Mouse (Mus musculus) mature B cell (primary cell): ENCODE measurements around the gene Bid.

Experiments used
- in situ Hi-C: fragments of 300-500 bp; cut with MboI; formaldehyde crosslinking; loops from 2 replicates; pipeline ENCODE4 v1.14.3; 2019

The Bid gene

GRCm38 (mm10) chr6:120916074-120916971 is at the start of gene Bid:
Gene Bid (minus strand): TSS chr6:120916853.
- in situ Hi-C loops, result no loop called here

- in situ Hi-C loops, result no loop called here
These were observed 49.2 kb upstream of the Bid start for GRCm38 (mm10) chr6:120965814-120966213.

GRCm38 (mm10) chr6:120964179-120964578 is 47.5 kb upstream of the Bid start:
- in situ Hi-C loops, result no loop called here

GRCm38 (mm10) chr6:120960338-120961030 is 43.8 kb upstream of the Bid start:
- in situ Hi-C loops, result no loop called here

- in situ Hi-C loops, result no loop called here
These were observed 40.7 kb upstream of the Bid start for GRCm38 (mm10) chr6:120957331-120957730.

DNA sequence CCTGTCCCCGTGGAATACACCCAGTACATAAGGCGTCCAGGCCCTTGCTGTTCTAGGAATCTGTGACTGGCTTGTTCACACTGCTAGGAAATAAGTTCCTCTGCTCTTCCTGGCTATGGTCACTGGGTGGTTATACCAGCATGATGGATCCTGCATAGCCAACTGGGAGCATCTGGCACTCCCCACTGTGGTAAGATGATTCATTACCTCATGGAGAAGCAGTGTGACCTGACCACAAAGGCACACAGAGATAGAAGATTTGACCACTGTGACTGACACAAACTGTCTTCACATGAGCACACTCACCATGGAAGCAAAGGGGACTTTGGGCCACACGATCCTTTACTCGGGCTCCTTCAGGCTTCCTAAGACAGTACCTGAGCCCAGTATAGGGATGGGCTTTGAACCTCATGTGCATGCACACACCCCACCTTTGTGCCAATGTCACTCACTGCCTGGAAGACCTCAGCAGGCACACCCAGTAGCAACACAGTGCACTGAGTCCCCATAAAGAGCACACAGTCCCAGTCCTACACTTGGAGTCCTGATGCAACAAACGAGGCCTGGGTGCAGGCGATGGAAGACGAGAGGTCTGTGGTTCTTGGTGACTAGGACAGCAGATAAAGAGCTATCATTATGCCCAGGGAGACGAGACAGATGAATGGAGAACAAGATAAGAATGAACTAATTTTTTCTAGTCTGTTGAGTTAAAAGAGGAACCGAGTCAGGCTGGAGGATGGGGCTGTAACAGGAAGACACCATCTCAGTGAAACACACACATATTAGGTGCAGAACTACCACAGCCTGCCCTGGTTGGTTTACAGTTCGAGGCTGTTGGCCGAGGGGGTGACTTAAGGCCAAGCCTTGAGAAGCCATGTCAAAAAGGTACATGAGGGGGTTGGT is 39.9 kb upstream of the Bid start:
- in situ Hi-C loops, result no loop called here

DNA sequence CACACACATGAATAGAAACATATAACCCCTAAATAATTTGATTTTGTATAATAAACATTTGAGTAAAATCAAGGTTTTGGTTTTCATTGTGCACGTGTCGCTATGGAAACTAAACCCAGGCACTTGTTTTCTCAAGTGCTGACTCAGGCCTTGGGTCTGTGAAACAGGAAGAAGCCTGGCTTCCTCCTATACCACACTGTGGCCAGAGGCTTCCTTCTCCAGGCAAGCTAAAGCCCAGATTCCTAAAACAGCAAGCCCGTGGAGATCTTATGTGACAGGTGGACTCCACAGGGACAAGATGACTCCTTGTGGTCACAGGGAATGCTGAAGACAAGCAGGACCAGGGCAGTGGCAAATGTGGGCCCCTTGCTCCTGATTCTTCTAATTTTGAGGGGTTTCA is 38.6 kb upstream of the Bid start:
- in situ Hi-C loops, result no loop called here

- in situ Hi-C loops, result no loop called here
These were observed 37.6 kb upstream of the Bid start for GRCm38 (mm10) chr6:120954241-120954640.

DNA sequence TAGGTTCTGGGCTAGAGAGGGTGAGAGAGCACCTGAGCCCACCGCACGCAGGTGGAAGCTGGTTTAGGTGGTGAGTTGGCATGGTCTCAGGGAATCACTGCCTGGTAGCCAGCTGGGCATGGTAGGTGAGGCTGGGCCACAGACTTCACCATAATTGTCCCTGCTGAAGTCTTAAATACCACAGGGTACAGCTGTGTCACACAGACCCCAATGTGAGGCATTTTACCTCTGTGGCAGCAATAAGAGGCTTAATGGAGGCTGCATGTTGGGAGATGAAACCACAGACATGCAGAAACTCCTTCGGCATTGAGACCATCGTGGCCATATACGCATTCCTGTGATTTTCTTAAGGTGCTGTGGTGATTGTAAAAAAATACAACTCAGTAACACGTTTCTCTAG is 35.8 kb upstream of the Bid start:
- in situ Hi-C loops, result no loop called here

DNA sequence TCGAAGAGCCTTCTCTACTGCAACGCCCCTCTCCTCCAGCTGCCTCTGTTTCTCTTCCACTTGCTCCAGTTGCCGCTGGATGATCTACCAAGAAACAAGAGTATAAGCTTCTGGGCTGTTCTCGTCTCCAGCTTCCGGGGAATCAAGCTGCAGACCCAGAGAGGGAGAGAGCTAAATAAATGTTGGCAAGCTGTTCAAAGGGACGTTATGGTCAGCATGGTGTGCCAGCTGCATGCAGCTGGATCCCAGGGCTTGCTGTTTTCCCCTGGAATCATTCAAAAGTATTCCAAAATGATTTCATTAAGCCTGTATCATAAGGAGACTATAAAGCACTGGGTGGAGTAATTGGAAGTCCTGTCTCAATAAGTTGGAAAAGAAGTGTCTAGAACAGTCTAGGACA is 34.7 kb upstream of the Bid start:
- in situ Hi-C loops, result no loop called here

DNA sequence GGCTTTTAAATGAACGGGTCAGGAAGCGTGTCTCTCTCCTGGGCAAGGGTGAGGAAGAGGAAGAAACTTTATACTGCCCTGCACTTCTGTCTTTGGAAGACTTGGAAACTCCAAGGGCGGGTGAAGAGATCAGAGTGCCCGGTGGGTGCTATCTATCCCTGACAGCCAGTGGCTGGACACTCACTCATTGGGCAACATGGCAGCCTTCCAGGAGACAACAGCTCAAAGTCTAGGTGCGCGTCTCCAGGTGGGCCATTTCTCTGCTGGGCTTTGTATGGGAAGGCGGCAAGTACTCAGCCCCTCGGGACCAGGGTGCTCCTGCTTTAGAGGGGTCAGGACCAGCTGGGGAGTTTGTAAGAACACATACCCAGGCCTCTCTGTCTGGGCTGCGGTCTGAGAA is 28.9 kb upstream of the Bid start:
- in situ Hi-C loops, result no loop called here

GRCm38 (mm10) chr6:120943964-120944363 is 27.3 kb upstream of the Bid start:
- in situ Hi-C loops, result no loop called here

DNA sequence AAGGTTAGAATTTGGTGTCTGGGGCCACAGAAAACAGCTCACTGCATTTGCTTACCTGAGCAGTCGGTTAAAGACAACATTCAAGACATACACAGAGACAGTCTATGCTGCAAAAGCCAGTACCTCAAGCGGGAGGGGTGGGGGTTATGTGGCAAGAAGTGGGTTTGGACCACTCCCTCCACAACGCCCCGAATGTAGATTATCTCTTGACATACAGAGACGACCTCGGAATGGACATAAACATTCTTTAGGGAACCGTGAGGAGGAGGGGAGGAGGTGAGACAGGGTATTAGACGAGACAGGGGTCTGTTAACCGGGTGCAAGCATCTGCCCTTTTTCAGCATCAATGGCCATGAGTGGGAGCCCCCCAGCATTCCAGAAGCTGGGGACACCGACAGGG is 26.9 kb upstream of the Bid start:
- in situ Hi-C loops, result no loop called here

- in situ Hi-C loops, result no loop called here
These were observed 26.4 kb upstream of the Bid start for GRCm38 (mm10) chr6:120943079-120943478.

DNA sequence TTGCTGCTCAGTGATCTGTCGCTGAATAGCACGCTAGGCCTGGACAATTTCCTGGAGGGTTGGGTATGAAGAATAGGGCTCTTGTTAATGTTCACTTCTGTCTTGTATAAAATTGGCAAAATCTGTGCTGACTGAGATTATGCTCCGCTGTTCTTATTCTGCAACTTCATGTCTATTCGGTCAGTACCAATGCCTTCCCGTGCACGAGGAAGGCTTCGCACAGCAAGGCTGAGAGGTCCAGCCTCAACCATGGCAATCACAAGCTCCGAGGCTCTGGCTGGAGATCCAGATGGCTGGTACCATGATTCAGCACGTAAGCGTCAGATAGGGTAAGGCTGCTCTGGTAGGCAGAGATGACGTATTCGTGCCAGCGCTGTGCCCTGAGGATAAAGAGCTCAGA is 24.9 kb upstream of the Bid start:
- in situ Hi-C loops, result no loop called here

GRCm38 (mm10) chr6:120941084-120941481 is 24.4 kb upstream of the Bid start:
- in situ Hi-C loops, result no loop called here

DNA sequence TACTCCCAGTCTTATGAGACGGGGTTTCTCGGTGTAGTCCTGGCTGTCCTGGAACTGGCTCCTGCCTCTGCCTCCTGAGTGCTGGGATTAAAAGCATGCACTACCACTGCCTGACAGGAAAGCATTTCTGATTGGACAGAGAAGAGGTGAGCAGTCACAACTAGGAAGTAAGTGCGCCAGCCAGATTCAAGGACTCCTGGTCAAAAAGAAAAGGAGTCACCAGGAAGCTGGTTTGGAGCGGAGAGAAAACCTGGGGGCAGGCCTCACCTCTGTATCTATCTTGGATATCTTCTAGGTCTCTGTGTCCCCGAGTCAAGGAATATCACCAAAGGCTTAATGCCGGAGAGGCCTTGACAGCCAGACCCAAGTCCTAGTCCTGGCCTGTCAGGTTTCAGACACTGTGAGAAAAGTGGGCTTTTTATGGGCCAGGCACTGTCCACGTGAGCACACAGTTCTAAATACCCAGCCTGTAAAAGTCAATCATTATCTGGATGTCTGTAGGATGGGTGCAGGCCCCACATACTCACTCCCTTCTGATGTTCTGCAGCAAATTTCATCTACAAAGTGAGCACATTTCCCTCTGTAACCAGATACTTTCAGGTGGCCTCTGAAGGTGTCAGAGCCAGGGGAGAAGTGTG is 23.9 kb upstream of the Bid start:
- in situ Hi-C loops, result no loop called here

DNA sequence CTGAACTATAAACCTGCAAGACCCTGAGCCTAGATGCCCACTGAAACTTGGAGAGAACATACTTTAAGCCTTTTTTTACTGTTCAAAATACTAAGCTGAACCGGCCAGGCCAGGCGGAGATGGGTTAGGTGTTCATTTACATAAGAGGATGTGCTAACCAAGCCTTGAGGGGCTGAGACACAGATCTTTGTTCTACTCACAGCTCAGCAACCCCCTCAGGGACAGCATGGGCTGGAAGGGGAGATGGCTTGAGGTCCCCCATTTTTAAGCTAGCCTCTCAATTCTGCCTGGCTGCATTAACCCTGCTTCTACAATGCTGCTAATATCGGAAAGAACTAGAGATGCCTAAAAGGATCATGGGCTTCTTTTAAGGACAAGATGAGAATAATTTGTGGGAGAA is 23.1 kb upstream of the Bid start:
- in situ Hi-C loops, result no loop called here

DNA sequence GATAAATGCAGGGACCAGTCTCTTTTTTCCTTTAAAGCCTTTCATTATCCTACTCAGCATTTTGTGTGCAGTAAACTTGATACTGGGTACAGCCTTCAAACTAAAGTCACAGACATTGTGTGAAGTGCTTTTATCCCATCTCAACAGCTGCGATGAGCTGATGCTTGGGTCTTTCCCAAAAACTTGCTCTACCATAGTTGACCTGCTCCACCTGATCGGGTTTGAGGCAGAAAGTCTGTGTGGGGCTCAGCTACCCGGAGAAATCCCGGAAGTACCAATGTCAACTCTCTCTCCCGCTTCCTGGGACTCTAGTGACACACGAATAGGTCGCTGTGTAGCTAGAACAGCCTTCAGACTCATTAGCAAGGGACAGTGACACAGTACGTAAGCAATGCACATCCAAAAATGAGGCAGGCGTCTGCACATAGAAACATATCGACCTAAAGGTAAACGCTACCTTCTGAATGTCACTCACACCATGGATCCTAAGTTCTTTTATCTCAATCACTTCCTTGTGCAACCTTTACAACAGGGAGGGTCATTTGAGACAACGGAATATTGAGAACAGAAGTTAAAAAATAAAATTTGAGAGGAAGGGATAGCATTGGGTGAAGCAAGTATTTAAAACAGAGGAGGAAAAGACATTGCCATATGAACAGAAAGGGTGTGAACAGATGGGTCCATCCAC is 22.3 kb upstream of the Bid start:
- in situ Hi-C loops, result no loop called here

DNA sequence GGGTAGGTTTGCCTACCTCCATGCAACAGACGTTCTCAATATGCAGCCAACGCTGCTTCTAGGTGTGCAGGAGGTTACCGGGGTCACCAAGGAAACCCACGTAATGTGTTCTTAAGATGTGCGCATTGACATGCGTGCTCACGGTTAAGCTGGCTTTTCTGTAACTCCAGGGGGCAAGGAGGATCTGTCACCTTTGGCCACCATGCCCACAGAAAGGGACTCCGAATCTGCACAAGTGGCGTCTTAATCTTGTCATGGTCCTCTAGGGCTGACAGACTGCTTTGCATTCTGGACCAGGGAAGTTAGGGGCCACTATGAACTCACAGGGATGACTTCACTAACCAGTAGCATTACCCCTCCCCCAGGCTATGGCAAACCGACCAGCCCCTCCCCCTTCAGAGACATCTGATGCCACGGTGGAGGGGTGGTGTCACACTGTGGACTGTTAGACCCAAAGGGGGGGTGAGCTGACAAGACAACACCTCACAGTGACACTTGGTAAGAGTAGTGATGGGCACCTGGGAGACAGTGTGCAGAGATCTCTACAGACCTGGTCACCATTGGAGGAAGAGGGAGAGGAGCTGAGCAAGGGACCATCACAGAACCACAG is 21.5 kb upstream of the Bid start:
- in situ Hi-C loops, result no loop called here

GRCm38 (mm10) chr6:120937104-120937617 is 20.5 kb upstream of the Bid start:
- in situ Hi-C loops, result no loop called here
